Mouse (Mus musculus) midbrain, embryonic 12.5 days (tissue): Measurements from ENCODE around the gene Ank2. TPM values are rescaled to one million over a fixed set of nuclear protein-coding genes. Genes with fewer than 3 reads are reported as not detected.

Experiments used
- ATAC-seq: fragments of 200-750 bp; cut with Nextera tagmentation; 2 replicates; pipeline ENCODE4 v1.8.0; 2017; ENCODE audit warnings: low read depth, moderate TSS enrichment, moderate library complexity; ENCODE audit not compliant: low FRiP score
- H3K27ac ChIP-seq: fragments of 300-500 bp; sonication (generic); replicated peaks from 2 replicates; pipeline ENCODE4 v1.5.1; 2016; ENCODE audit warnings: mild to moderate bottlenecking
- H3K27me3 ChIP-seq: fragments of 300-500 bp; sonication (generic); 2 replicates; pipeline ENCODE4 v1.6.1; 2016; ENCODE audit warnings: mild to moderate bottlenecking
- H3K36me3 ChIP-seq: fragments of 300-500 bp; sonication (generic); 2 replicates; pipeline ENCODE4 v1.6.1; 2016
- H3K4me1 ChIP-seq: fragments of 300-500 bp; sonication (generic); 2 replicates; pipeline ENCODE4 v1.6.1; 2016
- H3K4me2 ChIP-seq: fragments of 300-500 bp; sonication (generic); replicated peaks from 2 replicates; pipeline ENCODE4 v1.6.1; 2016; ENCODE audit warnings: mild to moderate bottlenecking, moderate library complexity
- H3K4me3 ChIP-seq: fragments of 300-500 bp; sonication (generic); 2 replicates; pipeline ENCODE4 v1.5.1; 2016; ENCODE audit warnings: mild to moderate bottlenecking
- H3K9ac ChIP-seq: fragments of 300-500 bp; sonication (generic); replicated peaks from 2 replicates; pipeline ENCODE4 v1.6.1; 2016; ENCODE audit warnings: mild to moderate bottlenecking, moderate library complexity
- H3K9me3 ChIP-seq: fragments of 300-500 bp; sonication (generic); 2 replicates; pipeline ENCODE4 v1.6.1; 2016; ENCODE audit warnings: mild to moderate bottlenecking
- WGBS: fragments of 180-500 bp; shearing (Covaris S2); methylation state at CpG from one replicate; pipeline ENCODE4 v1.1.7; 2016; 5-methylcytosine and 5-hydroxymethylcytosine counted together
- polyA plus RNA-seq: library from polyadenylated mRNA; unstranded; fragments of >200 nt; fragmentation: Nextera tagmentation; extraction: Ambion mirVana; gene quantifications from 2 replicates; pipeline ENCODE4 v1.2.1, GENCODE M21; 2016

Gene Ank2
- polyA plus RNA-seq, 1 experiment from 2014 or later, result 141 TPM

DNA sequence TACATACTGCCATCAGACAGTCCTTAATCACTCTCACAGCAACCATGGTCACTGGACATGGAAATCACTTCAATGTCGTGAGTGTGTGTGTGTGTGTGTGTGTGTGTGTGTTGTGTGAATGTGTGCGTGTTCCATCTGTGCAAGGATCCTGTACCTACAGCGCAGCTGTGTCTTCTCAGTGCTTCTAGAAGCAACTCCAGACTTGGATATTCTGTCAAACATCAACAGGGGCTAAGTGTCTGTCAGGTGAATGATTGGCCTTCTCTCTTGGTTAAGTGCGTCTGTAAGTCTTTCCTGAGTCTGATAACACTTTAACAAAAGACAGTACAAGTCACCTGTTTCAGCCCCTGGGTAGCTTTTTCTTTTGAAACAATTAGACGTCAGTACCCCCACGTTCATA lies 25.0 kb downstream of the Ank2 start:
- H3K4me3 ChIP-seq, result no peak overlapping the region
- H3K27ac ChIP-seq, result no peak overlapping the region
- WGBS, result 85% methylated on average over 6 of the region's 6 CpGs
- H3K36me3 ChIP-seq, result no peaks in the 10 kb centered on the region
- H3K9me3 ChIP-seq, result no peaks in the 10 kb centered on the region
- no peak for ATAC-seq
- H3K27me3 ChIP-seq, result peaks cover 6% of the 10 kb centered on the region; the same call in 1 of the 2 replicates
- no peak overlapping the region for H3K4me2 ChIP-seq
- H3K9ac ChIP-seq, result no peak overlapping the region
- no peaks in the 10 kb centered on the region for H3K4me1 ChIP-seq

DNA sequence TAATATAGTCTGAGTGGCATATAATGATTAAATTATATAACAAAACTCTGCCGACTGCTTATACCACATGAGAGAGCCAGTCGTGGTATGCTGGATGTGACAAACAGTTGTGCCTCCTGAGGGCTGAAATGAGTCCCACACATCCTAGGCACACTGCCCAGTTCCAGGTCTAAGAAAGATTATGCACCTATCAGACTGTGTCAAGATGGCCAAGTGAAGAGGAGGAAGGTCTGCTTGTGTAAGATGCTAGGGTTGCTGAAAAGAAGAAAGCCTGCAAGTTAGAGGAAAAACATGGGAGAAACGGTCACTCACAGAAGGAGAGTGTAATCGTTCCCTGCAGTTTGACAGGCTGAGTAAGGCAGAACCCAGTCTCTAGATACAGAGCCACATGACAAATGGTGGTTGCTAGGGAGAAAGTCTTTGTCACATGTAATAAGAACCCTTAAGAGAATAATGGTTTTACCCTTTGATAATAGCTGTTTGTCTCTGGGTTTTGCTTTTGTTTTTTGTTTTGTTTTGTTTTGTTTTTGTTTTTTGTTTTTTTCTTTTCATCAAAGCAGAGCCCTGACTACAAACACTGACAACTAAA lies 29.9 kb downstream of the Ank2 start:
- WGBS, result 76% methylated on average over 4 of the region's 4 CpGs
- H3K4me1 ChIP-seq, result peaks cover 3% of the 10 kb centered on the region; the same call in 1 of the 2 replicates
- no peak overlapping the region for H3K4me2 ChIP-seq
- no peak overlapping the region for H3K4me3 ChIP-seq
- no peak overlapping the region for H3K27ac ChIP-seq
- no peak for ATAC-seq
- no peak overlapping the region for H3K9ac ChIP-seq
- H3K36me3 ChIP-seq, result no peaks in the 10 kb centered on the region
- H3K9me3 ChIP-seq, result no peaks in the 10 kb centered on the region
- H3K27me3 ChIP-seq, result 0 out of 2 replicates have a peak, but pooled peaks cover 3% of the 10 kb centered on the region

GRCm38 (mm10) chr3:127468569-127468968 lies 30.6 kb downstream of the Ank2 start:
- Histone ChIP-seq H3K4me3 (no peak overlapping the region), H3K9me3 (no peaks in the 10 kb centered on the region), H3K36me3 (no peaks in the 10 kb centered on the region), H3K4me2 (no peak overlapping the region), H3K9ac (no peak overlapping the region), H3K27ac (no peak overlapping the region), H3K27me3 (0 out of 2 replicates have a peak, but pooled peaks cover 3% of the 10 kb centered on the region), H3K4me1 (peaks cover 9% of the 10 kb centered on the region)
- 96% methylated on average over 8 of the region's 8 CpGs for WGBS
- ATAC-seq, result no peak

- 3% methylated on average over 14 of the region's 14 CpGs for WGBS
Observed at GRCm38 (mm10) chr3:127463816-127464480, 35.2 kb downstream of the Ank2 start.

DNA sequence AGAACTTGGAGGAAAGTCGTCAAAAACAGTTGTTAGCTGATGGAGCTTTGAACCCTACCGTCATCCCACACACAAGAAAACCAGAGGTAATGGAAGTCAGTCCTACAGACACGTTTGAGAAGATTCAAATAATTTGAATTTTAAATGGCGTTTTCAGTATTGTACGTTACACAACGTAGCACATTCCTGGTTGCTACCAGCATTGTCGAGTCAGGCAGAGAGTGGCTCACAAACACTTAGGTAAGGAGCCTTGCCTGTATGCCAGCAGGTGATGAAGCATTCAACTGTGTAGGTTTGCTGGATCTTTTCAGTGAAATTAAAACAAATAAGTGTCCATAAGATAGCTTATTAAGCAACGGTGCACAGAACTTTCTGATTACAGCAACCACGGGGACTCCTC lies 36.0 kb downstream of the Ank2 start:
- no peak for ATAC-seq
- H3K27ac ChIP-seq, result peak overlapping the region; percentile 43
- 11% methylated on average over 9 of the region's 9 CpGs for WGBS
- H3K4me3 ChIP-seq, result no peak overlapping the region
- H3K9me3 ChIP-seq, result no peaks in the 10 kb centered on the region
- peak overlapping the region; percentile 13; the same call in 1 of the 2 replicates for H3K4me2 ChIP-seq
- no peaks in the 10 kb centered on the region for H3K36me3 ChIP-seq
- H3K4me1 ChIP-seq, result peaks cover 28% of the 10 kb centered on the region
- H3K27me3 ChIP-seq, result peaks cover 21% of the 10 kb centered on the region
- H3K9ac ChIP-seq, result no peak overlapping the region

More at GRCm38 (mm10) chr3:127463816-127464480, 35.2 kb downstream of the Ank2 start:
- Histone ChIP-seq H3K4me3 (no peak overlapping the region), H3K9me3 (no peaks in the 10 kb centered on the region), H3K36me3 (no peaks in the 10 kb centered on the region), H3K27me3 (peaks cover 18% of the 10 kb centered on the region), H3K4me1 (peaks cover 28% of the 10 kb centered on the region), H3K27ac (peak overlapping the region; percentile 43), H3K4me2 (peak overlapping the region; percentile 13; the same call in 1 of the 2 replicates), H3K9ac (no peak overlapping the region)
- peak; percentile 89 for ATAC-seq

- no peak for ATAC-seq
- H3K9me3 ChIP-seq, result no peaks in the 10 kb centered on the region
- H3K36me3 ChIP-seq, result no peaks in the 10 kb centered on the region
- H3K27ac ChIP-seq, result 0 out of 2 replicates have a peak overlapping the region, but pooled peaks have one; percentile 43
- WGBS, result 74% methylated on average over 6 of the region's 6 CpGs
- no peak overlapping the region for H3K4me2 ChIP-seq
- peaks cover 21% of the 10 kb centered on the region for H3K27me3 ChIP-seq
- peaks cover 28% of the 10 kb centered on the region for H3K4me1 ChIP-seq
- no peak overlapping the region for H3K4me3 ChIP-seq
- no peak overlapping the region for H3K9ac ChIP-seq
Observed at GRCm38 (mm10) chr3:127462413-127462812, 36.7 kb downstream of the Ank2 start.

DNA sequence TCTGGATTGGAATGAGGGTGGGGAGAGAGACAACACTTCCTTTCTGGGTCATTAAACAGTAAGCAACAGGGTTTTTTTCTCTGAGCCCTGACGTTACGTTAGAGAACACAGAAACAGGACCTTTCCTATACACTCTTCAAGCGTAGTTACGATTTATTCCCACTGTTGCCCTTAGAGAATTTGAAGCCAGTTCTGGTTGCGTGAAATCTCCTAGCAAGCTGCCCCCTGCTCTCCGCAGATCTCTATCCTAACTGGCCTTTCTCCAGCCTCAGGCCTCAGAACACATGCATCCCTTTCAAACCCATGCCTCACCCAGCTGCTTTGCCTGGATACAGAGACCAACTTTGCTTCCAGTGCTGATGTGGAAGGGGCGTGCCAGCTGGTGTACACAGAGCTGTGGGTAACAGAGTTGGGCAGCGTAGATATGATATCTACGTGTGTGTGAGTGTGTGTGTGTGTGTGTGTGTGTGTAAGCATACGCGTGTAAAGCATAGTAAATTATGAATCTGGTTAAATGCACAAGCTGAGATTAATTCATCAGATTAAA lies 38.2 kb downstream of the Ank2 start:
- Histone ChIP-seq H3K9me3 (no peaks in the 10 kb centered on the region), H3K9ac (no peak overlapping the region), H3K4me3 (no peak overlapping the region), H3K36me3 (no peaks in the 10 kb centered on the region), H3K27ac (no peak overlapping the region), H3K4me1 (peaks cover 28% of the 10 kb centered on the region), H3K4me2 (no peak overlapping the region), H3K27me3 (peaks cover 21% of the 10 kb centered on the region)
- no peak for ATAC-seq
- WGBS, result 59% methylated on average over 11 of the region's 11 CpGs

- H3K4me2 ChIP-seq, result no peak overlapping the region
- peaks cover 28% of the 10 kb centered on the region for H3K4me1 ChIP-seq
- H3K36me3 ChIP-seq, result no peaks in the 10 kb centered on the region
- H3K9ac ChIP-seq, result no peak overlapping the region
- H3K4me3 ChIP-seq, result no peak overlapping the region
- no peak for ATAC-seq
- no peak overlapping the region for H3K27ac ChIP-seq
- H3K9me3 ChIP-seq, result no peaks in the 10 kb centered on the region
- peaks cover 21% of the 10 kb centered on the region for H3K27me3 ChIP-seq
- WGBS, result 15% methylated on average over 3 of the region's 3 CpGs
Observed at GRCm38 (mm10) chr3:127459858-127460257, 39.3 kb downstream of the Ank2 start.

- Histone ChIP-seq H3K9me3 (no peaks in the 10 kb centered on the region), H3K9ac (no peak overlapping the region), H3K36me3 (no peaks in the 10 kb centered on the region), H3K4me1 (peaks cover 21% of the 10 kb centered on the region), H3K4me2 (no peak overlapping the region), H3K27ac (no peak overlapping the region), H3K27me3 (peaks cover 21% of the 10 kb centered on the region), H3K4me3 (no peak overlapping the region)
- 52% methylated on average over 11 of the region's 11 CpGs for WGBS
- no peak for ATAC-seq
Observed at GRCm38 (mm10) chr3:127458925-127459324, 40.2 kb downstream of the Ank2 start.

- ATAC-seq, result no peak
- Histone ChIP-seq H3K27ac (no peak overlapping the region), H3K4me2 (no peak overlapping the region), H3K27me3 (peaks cover 21% of the 10 kb centered on the region), H3K9me3 (no peaks in the 10 kb centered on the region), H3K4me1 (peaks cover 18% of the 10 kb centered on the region), H3K9ac (no peak overlapping the region), H3K36me3 (no peaks in the 10 kb centered on the region), H3K4me3 (no peak overlapping the region)
- 40% methylated on average over 6 of the region's 6 CpGs for WGBS
Observed at GRCm38 (mm10) chr3:127458420-127458798, 40.7 kb downstream of the Ank2 start.

- H3K9ac ChIP-seq, result no peak overlapping the region
- 42% methylated on average over 5 of the region's 5 CpGs for WGBS
- no peak overlapping the region for H3K4me3 ChIP-seq
- peaks cover 13% of the 10 kb centered on the region for H3K4me1 ChIP-seq
- no peak for ATAC-seq
- H3K4me2 ChIP-seq, result no peak overlapping the region
- peaks cover 21% of the 10 kb centered on the region for H3K27me3 ChIP-seq
- no peaks in the 10 kb centered on the region for H3K9me3 ChIP-seq
- no peak overlapping the region for H3K27ac ChIP-seq
- no peaks in the 10 kb centered on the region for H3K36me3 ChIP-seq
Observed at GRCm38 (mm10) chr3:127457761-127458419, 41.3 kb downstream of the Ank2 start.

DNA sequence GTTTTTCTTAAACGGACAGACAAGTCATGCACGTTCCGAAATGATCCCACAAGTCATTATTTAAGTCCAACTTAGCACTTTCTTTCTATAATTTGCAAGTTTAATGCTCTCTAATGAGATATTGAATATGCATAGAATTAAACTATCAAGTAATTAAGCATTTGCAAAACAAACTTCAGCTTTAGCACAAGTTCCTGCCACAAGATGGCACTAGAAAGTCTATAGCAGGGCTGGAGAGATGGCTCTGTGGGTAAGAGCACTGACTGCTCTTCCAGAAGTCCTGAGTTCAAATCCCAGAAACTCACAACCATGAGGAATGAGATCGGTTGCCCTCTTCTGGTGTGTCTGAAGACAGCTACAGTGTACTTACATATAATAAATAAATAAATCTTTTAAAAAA lies 45.4 kb downstream of the Ank2 start:
- no peaks in the 10 kb centered on the region for H3K9me3 ChIP-seq
- H3K27me3 ChIP-seq, result peaks cover 7% of the 10 kb centered on the region
- WGBS, result 77% methylated on average over 4 of the region's 4 CpGs
- H3K9ac ChIP-seq, result no peak overlapping the region
- no peak overlapping the region for H3K4me2 ChIP-seq
- H3K27ac ChIP-seq, result no peak overlapping the region
- ATAC-seq, result no peak
- H3K4me1 ChIP-seq, result no peaks in the 10 kb centered on the region
- no peaks in the 10 kb centered on the region for H3K36me3 ChIP-seq
- no peak overlapping the region for H3K4me3 ChIP-seq
